Mouse (Mus musculus) myocyte (in vitro differentiated cells): ENCODE data around the gene Dpp7.

Experiments
- E2F4 ChIP-seq: IDR thresholded peaks from one replicate; pipeline ENCODE4 v1.6.1; 2011; ENCODE audit warnings: mild to moderate bottlenecking, control low read depth, moderate library complexity; ENCODE audit not compliant: insufficient read depth
- MAX ChIP-seq: IDR thresholded peaks from one replicate; pipeline ENCODE4 v1.6.1; 2011; ENCODE audit warnings: low read depth, mild to moderate bottlenecking, control low read depth
- MYOG ChIP-seq, 3 experiments: IDR thresholded peaks; one replicate each; pipeline ENCODE4 v1.6.1; 2011; ENCODE audit warnings: control low read depth in 2 of 3, low read depth in 2 of 3, mild to moderate bottlenecking in 2 of 3; ENCODE audit not compliant: insufficient read length in 2 of 3, control insufficient read depth in 1 of 3, insufficient read depth in 1 of 3
- POLR2A ChIP-seq: IDR thresholded peaks from one replicate; pipeline ENCODE4 v1.6.1; 2011; ENCODE audit warnings: low read depth, mild to moderate bottlenecking, control low read depth, moderate library complexity; ENCODE audit not compliant: insufficient read length
- POLR2AphosphoS2 ChIP-seq: IDR thresholded peaks from one replicate; pipeline ENCODE4 v1.6.1; 2011; ENCODE audit warnings: low read depth, control low read depth; ENCODE audit not compliant: insufficient read length
- SRF ChIP-seq: IDR thresholded peaks from one replicate; pipeline ENCODE4 v1.6.1; 2011; ENCODE audit warnings: low read depth; ENCODE audit not compliant: control insufficient read depth, insufficient read length
- TCF12 ChIP-seq: IDR thresholded peaks from one replicate; pipeline ENCODE4 v1.6.1; 2011; ENCODE audit warnings: mild to moderate bottlenecking, control low read depth; ENCODE audit not compliant: poor library complexity, insufficient read depth, severe bottlenecking

GRCm38 (mm10) chr2:25320084-25320483, 36.1 kb downstream of the Dpp7 start:
- TF ChIP-seq POLR2AphosphoS2 (no peak), POLR2A (no peak), MYOG (IDR thresholded peaks at IDR 0.05; ENCODE audit: control insufficient read depth in 1 of 3, insufficient read depth in 1 of 3, insufficient read length in 2 of 3, low read depth in 2 of 3) (no peak), E2F4 (no peak), TCF12 (no peak), SRF (no peak), MAX (no peak)
